Mouse (Mus musculus): Measurements from ENCODE around the gene Creb3l4. TPM values are rescaled to one million over a fixed set of nuclear protein-coding genes. Genes with fewer than 3 reads are reported as not detected.
A peak's percentile ranks its signal among the peaks of the same experiment; 100 is the strongest.

Gene Creb3l4
- polyA plus RNA-seq, 2 experiments from 2014 or later, result not detected

GRCm38 (mm10) chr3:90231507-90232333, 11.6 kb downstream of the Creb3l4 start, which contains the start of gene Jtb:
Gene Jtb (plus strand): TSS chr3:90231597.
- peak; percentile 97 for ATAC-seq

DNA sequence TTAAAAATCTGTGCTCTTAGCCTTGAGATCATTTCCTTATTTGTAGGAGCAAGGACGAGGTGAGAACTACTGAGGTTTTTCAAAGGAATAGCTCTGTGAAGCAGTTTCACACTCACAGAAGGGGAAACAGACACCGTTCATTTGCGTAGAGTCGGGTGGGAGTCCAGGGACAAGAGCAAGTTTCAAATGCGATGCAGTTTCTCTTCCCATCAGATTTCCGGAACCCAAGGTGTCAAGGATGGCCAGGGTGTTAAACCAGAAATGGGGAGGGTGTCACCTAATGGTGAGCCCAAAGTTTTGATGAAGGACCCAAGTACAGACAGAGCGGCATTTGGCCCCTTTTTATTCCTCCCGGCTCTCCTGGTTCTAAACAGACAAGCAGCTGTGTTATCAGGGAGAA, 12.2 kb downstream of the Creb3l4 start:
- ATAC-seq, result peak; percentile 37

GRCm38 (mm10) chr3:90224331-90224730, 19.0 kb downstream of the Creb3l4 start:
- ATAC-seq, result no peak

DNA sequence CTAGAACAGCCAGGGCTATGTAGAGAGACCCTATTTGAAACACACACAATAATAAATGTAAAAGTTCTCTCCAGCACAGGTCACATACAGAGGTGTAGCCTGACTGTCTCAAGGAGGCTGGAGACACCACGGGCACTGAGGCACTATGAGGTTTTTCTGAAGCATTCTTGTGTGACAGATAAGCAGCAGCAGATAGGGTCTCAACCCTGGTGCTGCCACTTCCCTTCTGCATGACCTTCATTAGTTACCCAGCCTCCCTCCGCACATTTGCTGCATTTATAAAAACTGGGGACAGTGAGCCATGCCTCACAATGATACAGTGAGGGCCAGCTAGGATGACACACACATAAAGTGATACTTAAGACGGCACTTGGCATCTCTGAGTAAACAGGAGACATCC, 20.4 kb downstream of the Creb3l4 start:
- no peak for ATAC-seq

- no peak for ATAC-seq
These were observed 20.9 kb downstream of the Creb3l4 start for GRCm38 (mm10) chr3:90222455-90222854.

DNA sequence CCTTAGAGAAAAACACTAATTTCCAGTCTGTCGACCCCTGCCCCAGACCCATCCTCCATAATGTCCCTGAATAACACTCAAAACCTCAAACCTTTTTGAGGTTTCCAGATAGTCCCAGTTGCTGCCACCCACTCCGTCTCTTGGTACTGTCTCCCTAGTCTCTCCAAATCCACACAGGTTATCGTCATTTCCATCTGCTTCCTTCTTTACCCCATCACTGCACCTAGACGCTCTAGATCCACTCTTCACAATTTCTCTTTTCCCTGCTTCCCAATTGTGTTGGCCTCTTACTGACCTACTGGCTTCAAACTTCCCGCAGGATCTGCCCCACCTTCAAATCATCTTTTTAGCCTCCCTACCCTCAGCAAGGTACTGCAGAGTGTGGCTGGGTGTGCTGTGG, 22.2 kb downstream of the Creb3l4 start:
- no peak for ATAC-seq

GRCm38 (mm10) chr3:90220531-90220951, 22.8 kb downstream of the Creb3l4 start:
- no peak for ATAC-seq

DNA sequence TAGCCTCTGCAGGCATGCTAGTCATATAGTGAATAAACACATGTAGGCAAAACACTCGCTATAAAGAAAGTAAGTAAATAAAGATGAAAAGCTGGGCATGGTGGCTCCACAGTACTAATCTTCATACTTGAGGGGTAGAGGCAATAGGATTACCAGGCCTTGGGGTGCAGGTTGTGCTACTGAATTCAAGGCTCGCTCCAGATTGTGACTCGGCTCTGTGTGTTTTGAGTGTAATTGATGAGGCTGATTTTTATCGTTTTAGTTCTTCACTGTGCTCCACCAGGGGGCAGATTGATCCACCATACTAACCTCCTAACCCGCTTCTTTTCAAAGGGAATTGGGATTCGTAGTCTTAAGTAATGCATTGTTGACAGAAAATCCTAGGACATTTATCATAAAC, 23.2 kb downstream of the Creb3l4 start:
- peak; percentile 69 for ATAC-seq

DNA sequence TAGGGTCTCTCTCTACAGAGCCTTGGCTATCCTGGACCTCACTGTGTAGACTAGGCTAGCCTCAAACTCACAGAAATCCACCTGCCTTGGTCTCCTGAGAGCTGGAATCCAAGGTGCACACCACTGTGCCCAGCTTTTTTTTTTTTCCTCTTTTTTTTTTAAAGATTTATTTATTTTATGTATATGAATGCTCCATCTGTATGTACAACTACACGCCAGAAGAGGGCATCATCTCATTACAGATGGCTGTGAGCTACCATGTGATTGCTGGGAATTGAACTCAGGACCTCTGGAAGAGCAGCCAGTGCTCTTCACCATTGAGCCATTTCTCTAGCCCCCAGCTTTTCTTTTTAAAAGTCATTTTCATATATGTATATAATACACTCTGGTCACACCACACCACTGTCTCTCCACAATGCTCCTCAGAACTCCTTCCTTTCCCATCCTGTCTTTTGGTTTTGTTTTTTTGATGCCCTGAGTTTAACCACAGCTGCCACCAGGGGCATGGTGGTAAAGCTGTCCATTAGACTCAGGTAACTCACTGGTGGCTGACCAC, 27.4 kb downstream of the Creb3l4 start:
- ATAC-seq, result no peak

DNA sequence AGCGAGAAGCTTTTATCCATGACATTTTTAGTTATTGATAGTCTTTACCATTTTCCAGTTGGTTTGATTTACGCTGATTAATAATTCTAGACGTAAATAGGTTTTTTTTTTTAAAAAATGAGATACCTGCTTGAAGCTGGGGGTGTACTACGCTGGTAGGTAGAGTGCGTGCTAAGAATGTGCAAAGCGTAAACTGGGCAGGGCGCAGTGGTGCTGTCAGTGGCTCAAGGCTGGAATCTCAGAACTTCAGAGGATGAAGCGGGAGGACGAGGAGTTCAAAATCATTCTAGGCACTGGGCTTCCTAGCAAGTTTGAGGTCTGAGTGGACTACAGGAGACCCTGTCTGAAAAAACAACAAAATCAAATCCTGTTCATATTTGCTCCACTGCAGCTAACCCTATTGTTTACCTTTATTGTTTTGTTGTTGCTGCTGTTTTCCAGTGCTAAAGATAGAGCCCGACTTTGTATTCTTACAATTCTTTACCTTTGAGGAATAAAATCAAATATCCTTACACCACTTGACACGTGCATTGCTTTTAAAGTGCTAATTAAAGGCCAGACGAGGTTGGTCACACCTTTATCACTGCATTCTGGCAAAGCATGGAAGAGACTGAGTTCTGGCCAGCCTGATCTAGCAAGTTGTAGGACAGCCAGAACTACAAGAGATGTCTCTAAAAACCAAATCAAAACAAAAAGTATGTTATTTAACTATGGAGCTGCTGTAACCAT, 29.2 kb downstream of the Creb3l4 start:
- ATAC-seq, result no peak

GRCm38 (mm10) chr3:90213377-90213866, 29.9 kb downstream of the Creb3l4 start, which contains the start of the genes Rps27 and Rab13:
Gene Rps27 (minus strand): TSS chr3:90213651.
Gene Rab13 (plus strand): TSS chr3:90213695.
- ATAC-seq, result peak; percentile 95

DNA sequence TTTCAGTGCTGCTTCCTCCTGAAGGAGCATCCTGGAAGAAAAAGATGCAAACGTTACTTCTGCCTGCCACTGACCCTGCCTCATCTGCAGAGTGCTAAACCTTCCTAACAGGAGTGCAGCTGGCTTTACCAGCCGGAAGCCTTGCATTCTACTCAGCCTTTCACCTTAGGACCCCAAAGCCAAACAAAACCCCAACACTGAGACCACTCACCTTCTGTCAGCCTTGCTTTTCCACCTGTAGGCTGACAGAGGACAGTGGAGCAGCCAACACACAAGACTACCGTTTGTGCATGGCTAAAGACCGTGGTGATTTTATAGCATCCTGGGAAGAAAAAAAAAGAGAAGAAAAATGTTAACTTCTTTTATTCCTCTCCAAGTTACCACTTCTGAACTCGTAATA, 30.6 kb downstream of the Creb3l4 start:
- ATAC-seq, result no peak

DNA sequence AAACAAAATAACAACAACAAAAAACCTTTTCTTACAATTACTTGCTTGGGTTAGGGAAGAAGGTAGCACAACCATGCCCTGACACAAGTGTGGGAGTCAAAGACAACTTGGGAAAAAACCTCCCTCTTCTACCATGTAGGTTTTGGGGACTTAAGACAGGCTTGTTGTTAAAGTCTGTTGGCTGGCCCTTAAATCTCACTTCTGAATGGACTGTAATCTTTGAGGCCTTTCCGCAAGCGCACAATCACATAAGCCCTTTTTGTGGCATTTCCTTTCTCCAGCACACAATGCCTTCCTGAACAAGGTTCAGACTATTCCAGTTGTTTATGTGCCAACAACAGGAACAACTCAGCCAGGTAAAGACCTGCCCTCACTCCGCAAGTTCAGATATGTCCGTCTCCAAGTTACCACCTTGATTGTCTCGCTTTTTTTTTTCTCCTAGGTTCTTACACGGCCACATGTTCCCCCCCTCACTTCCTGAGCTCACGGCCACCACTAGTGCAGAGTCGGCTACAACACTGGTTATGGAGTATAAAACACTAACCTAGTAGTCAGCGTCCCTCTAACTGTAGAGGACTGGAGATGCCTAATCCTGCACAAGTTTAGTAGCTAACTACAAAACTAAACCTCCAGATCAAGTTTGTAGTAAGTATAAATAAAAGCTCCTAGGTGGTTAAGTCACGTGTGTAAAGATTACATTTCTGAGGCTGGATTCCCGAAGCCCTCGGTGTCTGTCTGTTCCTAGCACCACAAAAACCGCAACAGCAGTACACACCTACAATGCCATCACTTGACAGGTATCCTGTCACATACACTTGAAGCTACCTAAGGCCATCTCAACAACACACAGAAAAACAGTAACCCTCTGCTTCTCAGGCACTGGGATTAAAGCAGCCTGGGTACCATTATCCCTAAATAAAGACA, 31.6 kb downstream of the Creb3l4 start:
- peak; percentile 13 for ATAC-seq

- ATAC-seq, result no peak
These were observed 33.3 kb downstream of the Creb3l4 start for GRCm38 (mm10) chr3:90209908-90210566.

GRCm38 (mm10) chr3:90208662-90209061, 34.6 kb downstream of the Creb3l4 start:
- ATAC-seq, result no peak

GRCm38 (mm10) chr3:90204582-90204981, 38.7 kb downstream of the Creb3l4 start:
- no peak for ATAC-seq

DNA sequence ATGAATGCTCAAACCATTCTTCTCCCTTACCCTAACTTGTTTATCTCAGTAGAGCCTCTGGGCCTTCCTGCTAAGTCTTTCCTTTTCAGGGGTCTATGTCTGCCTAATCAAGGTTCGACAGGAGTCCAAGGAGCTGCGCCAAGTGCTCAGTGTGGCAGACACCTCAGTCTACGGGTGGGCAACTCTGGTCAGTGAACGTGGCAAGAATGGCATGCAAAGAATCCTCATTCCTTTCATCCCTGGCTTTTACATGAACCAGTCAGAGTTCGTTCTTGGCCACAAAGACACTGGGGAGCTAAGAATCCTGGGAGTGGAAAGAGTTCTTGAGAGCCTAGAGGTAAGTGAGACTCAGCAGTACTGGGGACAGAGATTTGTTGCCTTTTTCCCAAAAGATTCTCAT, 39.7 kb downstream of the Creb3l4 start:
- ATAC-seq, result no peak

DNA sequence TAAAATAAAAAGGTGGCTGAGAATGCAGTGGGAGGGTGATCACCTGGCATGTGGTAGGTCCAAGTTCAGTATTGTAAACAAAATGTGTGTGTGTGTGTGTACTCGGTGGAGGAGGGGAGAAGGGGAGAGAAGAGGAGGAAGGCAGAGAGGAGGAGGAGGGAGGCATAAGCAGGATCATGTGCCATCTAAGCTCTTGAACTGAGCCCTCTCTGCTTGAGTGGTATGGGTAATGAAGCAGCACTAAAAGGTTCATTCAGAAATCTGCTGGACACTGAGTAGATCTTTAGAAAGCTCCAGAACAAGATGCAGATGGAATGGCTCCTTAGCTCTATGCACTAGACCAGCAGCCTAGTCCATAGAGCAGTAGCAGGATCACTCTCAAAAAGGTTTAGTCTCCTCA, 40.4 kb downstream of the Creb3l4 start:
- ATAC-seq, result no peak

GRCm38 (mm10) chr3:90197548-90197947, 45.8 kb downstream of the Creb3l4 start:
- no peak for ATAC-seq

GRCm38 (mm10) chr3:90195644-90196043, 47.7 kb downstream of the Creb3l4 start:
- ATAC-seq, result no peak

GRCm38 (mm10) chr3:90194759-90195158, 48.6 kb downstream of the Creb3l4 start:
- ATAC-seq, result no peak
